Mouse (Mus musculus) testis, postnatal 14 days (tissue): ENCODE data around the gene Zranb3.
A peak's percentile ranks its signal among the peaks of the same experiment; 100 is the strongest.
"Not testable (repeated sequence)": the region's sequence is repeated elsewhere in the genome, so short reads cannot be mapped to it uniquely, and the experiment has no call there.

Experiments
- DNase-seq: peaks from one replicate; pipeline ENCODE4 v3.0.0; 2021; ENCODE audit warnings: low spot score

Zranb3 gene

DNA sequence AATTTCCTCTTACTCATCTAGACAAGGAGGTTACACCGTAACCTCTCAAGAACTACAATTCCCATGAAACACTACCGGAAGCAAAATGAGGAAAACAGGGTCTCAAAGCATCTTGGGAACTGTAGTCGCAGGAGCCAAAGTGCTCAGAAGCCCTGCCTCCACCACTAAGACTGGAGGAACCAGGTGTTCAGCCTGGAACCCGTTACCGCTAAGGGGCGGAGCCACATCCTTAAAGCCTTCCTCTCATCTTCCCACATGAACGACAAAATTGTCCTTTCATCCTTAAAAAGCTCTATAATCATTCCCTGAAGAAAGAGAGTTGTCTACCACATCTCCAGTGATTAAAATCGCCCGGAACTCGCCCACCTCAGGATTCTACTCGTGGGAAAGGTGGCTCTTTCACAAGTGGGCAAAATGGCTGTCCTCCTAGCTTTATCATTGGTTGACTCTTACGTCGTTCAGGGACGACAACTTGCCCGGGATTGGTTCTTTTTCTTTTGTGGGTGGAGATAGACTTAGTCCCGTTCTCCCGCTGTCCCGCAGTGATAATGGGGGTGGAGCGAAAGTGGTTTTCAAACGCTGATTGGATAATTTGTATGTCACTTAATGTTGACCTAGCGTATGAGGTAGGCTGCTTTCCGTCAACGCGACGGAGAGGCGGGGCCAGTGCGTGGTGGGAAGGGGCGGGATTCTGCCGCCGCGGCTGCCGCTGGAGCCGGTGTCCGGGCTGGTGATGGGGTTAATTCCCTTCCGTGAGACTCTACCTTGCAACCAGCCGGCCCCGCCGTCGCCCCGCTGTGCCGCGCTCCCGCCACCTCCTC, at the start of gene Zranb3, which contains the start of gene R3hdm1:
Gene Zranb3 (minus strand): TSS at position 407 of the 821 bp plus-strand sequence.
Gene R3hdm1 (plus strand): TSS at position 661 of the 821 bp plus-strand sequence.
- peak; percentile 100 for DNase-seq

DNA sequence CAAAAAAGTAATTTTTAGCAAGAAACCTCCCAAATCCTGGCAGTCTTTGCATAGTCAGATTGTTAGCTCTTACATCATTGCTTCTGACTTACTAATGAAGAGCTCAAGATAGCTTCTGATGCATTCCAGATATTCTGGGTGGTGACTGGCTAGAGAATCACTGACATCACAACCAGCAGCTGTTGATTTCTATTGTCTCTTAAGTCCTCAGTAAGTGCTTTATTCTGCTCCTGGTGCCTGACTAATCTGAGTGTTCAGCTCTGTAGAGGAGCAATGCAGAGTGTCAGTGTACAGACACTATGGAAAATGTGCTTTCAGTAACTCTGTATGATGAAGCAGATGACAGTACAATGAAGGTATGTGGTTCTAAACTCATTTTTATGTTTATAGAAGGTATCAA, 38.9 kb upstream of the Zranb3 start:
- DNase-seq = no peak

DNA sequence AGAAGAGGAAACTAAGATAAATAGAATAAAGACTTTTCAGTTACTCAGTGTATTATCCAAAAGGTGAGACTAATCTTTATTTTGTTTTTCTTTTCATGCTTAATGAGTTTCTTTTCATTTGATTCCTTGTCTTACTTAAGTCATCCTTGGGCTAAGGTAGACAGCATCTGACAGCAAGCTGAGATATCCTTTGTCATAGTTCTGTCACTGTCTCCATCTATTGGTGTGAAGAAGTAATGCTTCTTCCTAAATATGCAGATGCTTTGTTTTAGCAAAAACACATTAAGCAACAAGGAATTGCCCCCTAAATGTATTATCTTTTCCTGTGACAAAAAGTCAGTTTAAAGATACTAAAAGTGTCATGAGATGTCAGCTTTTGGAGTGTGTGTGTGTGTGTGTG, 38.2 kb upstream of the Zranb3 start:
- no peak for DNase-seq

DNA sequence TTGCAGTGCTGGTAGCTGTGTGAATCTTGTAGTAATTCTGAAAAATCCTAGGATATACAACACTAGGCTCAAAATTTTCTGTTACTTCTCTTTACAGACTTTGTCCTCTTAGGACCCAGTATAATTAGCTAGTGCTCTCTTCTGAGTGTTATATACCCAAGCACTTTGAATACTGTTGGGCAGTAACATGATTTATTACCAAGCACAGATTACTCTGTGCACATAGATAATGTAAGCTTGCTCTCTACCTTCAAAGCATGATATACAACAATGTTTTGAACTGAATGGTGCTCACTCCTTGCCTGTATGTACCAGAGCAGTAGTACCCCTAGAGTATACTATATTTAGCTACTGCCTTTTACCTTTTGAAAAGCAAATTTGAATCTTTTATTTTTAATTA, 33.4 kb upstream of the Zranb3 start:
- not testable (repeated sequence) for DNase-seq

DNA sequence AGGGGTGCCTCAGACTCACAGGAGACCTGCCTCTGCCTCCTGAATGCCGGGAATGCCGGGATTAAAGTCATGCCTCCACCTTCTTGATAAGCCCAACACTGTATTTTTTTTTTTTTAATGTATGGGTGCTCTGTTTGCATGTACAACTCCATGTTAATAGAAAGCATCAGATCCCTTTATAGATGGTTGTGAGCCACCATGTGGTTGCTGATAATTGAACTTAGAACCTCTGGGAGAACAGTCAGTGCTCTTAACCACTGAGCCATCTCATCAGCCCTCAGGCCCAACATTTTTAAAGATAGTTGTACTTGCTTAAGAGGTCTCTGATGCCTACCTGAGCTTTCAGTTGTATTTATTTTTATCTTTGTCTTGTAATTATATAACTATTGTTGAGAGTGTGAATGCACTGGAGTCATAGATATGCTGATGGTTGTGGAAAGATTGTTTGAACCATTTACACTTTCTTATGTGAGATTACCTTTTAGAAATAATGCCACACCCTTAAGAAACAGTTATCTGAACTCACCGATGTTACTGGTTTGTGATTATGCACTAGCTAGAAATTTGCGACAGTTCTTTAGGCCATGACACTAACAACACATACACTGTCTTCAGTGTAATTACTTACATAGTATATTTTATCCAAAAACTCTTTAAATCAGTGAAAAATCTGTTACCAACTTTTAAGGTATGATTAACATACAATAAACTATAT, 18.2 kb upstream of the Zranb3 start:
- no peak for DNase-seq

DNA sequence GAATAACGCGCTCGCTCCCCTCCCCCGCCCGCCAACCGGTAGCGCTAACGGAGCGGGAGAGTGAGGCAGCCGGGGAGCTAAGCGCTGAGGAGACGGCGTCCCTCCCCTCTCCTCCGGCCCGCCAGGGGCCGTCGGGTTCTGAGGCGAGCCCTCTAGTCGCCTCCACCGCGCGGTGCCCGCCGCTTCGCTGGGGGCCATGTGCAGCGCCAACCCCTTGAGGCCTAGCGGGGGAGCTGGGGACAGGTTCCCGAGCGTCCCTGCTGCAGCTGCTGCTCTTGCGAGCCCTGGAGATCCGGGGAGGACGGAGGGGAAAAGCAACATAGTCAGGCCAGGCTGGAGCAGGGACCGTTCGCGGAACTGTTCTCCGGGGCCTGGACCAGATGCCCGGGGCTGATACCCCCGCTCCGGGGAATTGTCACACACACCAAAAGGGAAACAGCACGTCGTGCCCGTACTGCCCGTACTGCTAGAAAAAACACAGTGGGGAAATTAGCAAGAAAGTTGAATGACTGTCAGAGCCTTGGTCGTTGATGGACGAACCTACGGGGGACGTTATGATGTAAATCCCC, 757 bp upstream of the Zranb3 start:
- no peak for DNase-seq

DNA sequence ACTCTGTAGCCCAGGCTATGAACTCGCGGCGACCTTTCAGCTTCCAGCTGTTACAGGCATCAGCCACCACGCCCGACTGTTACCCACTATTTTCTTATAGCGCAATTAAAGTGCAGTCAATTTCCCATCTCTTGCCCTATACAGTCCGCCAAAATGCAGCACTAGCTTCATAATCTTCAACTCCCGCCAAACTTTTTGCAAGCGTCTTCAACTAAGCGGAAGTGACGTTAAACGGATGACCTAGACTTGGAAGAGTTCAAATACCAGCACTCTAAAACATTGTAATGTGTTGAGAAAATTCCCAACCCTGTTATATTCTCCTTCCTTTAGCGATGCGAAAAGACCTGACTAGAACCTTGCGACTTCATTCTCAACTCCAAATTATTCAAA, 601 bp downstream of the Zranb3 start:
- DNase-seq = peak; percentile 62

DNA sequence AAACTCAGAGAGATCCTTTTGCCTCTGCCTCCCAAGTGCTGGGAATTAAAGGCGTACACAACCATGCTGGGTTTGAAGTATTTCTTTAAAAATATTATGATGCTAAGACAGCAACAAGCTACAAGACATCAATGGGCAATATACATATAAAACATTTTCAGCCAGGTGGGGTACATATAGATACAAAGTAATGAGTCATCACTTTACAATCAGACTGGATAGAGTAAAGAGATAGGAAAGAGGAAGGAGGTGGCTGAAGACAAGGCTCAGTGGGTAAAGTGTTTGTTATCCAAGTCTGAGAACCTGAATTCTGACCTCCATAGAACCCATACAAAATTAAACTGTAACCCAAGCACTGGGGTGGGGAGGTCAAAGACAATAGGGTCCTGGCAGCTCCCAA, 4.5 kb downstream of the Zranb3 start:
- no peak for DNase-seq

DNA sequence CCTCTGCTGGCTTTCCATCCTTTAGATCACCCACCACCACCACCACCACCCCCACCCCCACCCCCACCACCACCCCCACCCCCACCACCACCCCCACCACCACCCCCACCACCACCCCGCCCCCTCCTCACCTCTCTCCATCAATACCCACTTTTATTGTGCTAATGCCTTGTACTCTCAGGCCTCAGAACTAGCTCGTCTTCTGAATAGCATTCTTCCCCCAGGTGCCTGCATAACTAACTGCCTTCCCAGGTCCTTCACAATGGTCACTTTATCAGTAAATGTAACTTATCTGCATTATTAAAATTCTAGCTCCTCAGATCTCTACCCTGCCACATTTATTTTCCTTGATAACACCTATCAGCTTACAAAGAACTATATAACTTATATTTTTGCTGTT, 8.2 kb downstream of the Zranb3 start:
- no peak for DNase-seq

DNA sequence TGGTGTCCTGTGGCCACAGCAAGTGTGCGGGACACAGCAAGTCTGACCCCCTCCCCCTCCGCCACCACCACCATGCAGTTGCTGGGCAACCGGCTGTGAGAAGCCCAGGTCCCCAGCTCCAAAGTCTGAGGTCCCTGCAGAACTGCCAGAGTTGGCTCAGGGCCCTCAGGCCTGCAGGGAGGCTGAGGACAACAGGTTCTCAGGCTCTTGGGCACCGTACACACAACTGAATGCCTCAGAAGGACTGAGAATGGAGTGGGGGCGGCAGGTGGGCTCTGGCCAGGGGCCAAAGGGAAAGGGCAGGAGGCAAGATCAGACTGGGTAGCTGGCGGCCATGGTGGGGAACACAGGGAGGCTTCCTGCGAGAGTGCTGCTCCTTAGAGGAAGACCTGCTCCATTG, 20.0 kb downstream of the Zranb3 start:
- DNase-seq = no peak

DNA sequence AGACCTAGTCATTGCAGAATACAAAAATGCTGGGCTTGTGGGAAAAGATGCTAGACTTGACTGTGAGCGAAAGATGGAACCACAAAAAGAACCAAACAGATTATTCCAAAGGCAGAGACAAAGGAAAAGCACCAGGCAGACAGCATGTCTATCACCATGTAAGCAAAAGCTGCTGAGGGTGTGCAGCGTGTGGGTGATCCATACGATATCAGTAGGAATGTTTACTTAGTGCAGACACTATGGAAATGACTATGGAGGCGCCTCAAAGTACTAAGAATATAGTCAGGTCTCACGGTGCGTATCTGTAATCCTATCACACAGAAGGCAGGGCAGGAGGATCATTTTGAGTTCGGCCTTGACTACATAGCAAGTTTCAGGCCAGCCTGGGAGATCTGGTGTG, 21.0 kb downstream of the Zranb3 start:
- no peak for DNase-seq

DNA sequence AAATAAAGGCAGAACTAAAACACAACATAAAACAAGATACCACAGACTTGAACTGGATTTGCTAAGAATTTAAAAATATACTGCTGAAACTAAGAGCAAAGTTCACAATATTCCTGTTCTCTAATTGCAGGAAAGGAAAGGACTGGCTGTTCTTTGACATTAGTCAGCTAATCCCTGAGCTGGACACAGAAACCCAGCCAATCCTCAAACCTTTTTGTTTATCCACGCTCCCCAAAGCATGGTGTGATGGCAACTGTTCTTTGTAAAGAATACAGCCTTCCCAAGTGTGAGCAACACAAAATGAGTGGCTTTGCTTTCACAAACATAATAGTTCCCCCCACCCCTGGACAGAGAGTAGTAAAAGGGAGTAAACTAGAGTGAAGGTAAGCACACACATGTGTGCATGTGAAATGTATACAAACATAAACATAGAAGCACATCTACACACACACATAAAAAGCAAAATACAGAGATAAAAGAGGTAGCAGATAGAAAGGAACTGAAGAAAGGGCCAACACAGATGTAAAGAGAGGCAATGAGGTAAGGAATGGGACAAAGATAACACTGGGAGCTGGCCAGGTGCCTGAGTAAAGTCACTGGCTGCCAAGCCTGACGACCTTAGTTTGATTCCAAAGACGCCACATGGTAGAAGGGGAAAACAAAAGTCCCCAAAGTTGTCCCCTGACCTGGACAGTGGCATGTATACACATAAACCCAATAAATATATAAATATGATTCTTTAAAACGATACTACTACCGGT, 21.7 kb downstream of the Zranb3 start:
- no peak for DNase-seq

DNA sequence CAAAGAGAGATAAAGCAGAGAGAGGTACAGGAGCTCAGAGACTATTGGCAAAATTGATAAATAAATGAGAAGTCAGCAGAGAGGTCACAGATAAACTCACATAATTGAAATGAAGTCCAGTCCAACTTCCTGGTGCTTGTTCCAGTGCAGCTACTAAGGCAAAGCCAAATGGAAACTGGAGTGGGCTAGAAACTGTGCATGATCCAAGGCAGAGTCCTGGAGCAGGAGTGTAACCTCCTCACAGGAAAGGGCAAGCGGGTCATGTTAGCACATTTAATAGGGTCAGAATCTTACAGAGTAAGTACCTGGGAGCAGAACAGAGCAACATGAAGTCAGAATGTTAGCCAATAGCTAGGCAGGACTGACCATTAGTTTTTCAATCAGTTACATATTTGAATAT, 24.2 kb downstream of the Zranb3 start:
- DNase-seq = no peak

DNA sequence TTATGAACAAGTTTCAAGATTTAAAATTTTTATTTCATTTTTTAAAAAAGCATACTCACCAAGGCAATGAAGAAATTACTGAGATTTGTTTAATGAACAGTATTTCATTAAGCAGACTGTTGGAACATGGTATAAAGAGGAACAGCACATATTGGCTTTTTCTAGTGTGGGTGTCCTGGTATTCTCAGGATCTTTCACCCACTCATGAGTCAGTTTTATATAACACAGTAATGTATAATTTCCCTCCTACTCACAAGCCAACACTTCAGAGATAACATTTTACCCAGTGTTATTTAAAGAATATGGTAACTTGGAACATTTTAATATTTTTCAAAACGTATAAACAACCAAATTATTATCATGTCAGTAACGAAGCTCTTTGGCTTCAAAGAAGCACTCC, 25.1 kb downstream of the Zranb3 start:
- no peak for DNase-seq

DNA sequence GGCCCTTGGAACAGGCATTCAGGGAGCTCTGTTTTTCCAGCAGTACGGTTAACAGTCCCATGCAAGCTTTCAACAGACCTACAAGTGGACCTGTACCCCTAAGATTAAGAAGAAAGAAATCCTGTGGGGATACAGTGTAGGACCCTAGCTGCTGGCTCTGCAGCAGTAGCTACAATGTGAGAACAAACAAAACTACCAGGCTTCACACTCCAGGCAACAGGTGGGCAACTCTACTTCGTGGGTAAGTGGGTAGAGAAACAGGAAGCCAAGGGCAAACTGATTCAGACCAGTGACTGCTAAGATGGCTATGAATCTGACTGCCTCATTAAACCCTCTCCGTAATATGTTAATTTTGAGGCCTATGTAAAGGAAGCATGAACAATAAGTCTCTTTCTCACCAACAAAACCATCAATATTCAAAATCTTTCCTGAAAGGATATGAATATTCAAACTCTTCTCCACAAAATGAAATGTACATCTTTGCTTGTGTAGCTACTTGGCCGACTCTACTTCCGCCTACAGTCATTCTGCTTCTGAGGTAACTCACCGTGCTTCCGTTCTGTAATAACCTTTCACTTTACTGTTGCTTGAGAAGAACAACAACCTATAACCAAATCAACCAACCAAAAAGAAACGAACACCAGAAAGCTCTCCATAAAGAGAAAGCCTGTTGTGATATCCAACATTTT, 25.9 kb downstream of the Zranb3 start:
- DNase-seq = no peak

DNA sequence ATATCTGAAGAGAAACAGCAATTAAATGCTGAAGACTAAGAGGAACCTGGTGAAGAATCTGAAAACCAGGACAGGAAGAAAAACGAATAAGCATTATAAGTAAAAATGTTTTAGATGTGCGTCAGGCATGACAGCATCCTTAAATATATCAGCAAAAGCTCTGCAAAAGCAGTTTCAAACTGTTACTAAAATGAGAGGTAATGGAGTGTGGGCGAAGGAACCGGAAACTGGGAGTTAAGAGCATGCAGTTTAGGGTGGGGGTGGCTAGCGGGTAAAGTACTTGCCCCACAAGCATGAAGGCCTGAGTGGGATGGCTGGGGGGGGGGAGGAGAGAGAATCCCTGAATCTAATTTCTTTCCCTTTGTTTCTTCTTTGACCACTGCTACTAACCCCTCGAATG, 29.8 kb downstream of the Zranb3 start:
- no peak for DNase-seq

DNA sequence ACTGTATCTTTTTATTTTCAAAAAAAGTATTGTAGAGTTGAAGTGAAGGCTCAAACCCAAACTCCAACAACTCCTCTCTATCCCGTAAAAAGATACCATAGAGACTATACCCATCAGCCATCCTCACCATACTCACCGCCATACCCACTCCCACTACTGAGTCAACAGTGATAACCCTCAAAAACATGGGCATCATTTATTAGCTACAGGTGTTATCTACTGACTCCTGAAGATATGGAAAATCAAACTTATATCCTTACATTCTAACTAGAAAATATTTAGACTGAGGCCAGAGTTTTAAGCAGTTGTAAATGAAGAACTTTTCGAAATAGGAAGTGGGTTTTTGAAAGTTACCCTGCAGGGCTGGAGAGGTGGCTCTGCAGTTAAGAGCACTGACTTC, 32.8 kb downstream of the Zranb3 start:
- no peak for DNase-seq

DNA sequence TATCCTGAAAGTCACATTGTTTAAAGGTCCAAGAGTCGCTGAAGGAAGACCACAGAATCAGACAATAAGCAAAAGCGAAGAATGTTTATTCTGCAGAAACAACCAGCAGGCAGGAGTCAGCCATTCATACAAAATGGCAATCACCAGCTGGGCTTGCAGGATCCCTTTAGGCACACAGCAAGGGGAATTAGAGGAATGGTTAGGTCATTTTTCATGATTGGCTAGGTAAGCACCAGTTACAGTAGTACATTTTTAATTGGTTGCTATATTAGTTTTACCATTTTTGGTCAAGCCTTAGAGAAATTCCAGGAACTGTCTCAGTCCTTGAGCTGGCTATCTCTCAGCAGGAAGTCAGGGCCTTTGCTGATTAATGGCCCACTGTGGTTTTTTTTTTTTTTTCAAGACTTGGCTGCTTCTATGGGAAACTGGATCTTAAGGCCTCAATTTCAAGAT, 33.9 kb downstream of the Zranb3 start:
- DNase-seq = no peak

DNA sequence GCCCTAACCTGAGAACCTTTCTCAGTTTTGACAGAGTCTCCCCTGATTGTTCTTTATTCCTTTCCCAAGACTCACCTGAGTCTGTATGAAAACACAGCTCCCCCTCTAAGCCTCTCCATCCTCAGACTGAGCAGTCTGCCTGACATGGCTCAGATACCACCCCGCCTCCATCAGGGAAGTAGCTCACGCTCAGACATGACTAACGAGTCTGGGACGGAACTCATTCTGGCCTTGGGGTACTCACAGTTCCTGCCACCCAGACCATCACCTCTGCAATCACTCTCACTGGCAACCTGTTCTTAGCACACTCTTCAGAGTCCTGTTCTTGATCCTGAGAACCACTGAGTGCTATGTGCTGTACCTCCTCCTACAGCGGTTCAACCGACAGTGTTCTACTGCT, 38.1 kb downstream of the Zranb3 start:
- no peak for DNase-seq

DNA sequence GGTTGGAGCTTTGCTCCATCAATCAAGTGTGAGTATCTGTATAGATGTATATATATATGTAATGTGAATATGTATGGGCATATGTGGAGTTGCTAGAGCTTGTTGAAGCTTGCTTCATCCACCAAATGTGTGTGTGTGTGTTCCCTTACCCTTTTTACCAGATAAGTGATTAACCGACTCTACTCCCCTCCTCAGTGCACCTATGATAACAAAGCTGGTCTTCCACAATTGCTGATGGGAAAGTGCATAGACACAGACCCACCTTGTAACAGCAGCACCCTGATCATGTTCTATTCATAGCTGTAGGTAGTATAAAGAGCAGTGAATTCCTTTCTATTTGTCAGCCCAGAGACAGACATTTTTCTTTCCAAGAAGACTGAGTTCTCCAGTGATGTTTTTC, 40.7 kb downstream of the Zranb3 start:
- DNase-seq = no peak

DNA sequence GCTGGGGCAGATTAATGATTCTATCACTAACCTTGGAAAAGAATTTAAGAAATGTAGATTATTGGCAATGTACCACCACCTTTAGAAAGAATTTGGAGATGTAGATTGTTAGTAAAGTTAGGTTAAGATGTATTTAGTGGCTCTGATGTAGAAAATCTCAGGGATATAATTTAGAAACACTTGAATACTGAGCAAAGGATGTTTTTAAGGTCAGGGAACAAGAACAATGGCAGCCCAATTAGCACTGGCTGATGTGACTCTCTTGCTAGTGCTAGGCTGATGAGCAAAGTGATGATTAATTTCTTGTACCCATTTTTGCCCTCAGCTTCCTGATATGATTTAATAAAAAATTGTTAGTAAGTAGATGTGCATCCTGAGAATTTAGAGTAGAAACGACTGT, 41.4 kb downstream of the Zranb3 start:
- DNase-seq = no peak
